Mouse (Mus musculus) small intestine, adult 2 months (tissue): ENCODE measurements around the gene Olfr453.

Source experiments
- CTCF ChIP-seq: fragments of 200-500 bp; IDR thresholded peaks from 2 replicates; pipeline ENCODE4 v1.5.1; 2012; ENCODE audit warnings: low read depth, mild to moderate bottlenecking, control low read depth, inconsistent platforms, low read length, moderate library complexity, mixed read lengths; ENCODE audit not compliant: insufficient replicate concordance, insufficient read length; ENCODE audit errors: extremely low read depth
- POLR2A ChIP-seq: fragments of 200-500 bp; IDR thresholded peaks from 2 replicates; pipeline ENCODE4 v1.6.1; 2012; ENCODE audit warnings: low read depth, mild to moderate bottlenecking, control low read depth, inconsistent platforms, low read length, moderate library complexity

GRCm38 (mm10) chr6:42784793-42785192, 45.6 kb downstream of the Olfr453 start, which contains the start of gene Olfr452:
- no peak for TF ChIP-seq POLR2A
- no peak for TF ChIP-seq CTCF
